Mouse (Mus musculus) kidney, adult 8-10 months (tissue): ENCODE measurements around the gene Iqgap2.

Source experiments
- DNase-seq, 2 experiments: peaks; one replicate each; pipeline ENCODE4 v3.0.0; 2022

The Iqgap2 gene

GRCm38 (mm10) chr13:95882001-95882400 is 9.7 kb downstream of the Iqgap2 start:
- DNase-seq = no peak

GRCm38 (mm10) chr13:95881427-95881826 is 10.3 kb downstream of the Iqgap2 start:
- DNase-seq = peak in 1 of 2 experiments; percentile 12

GRCm38 (mm10) chr13:95880633-95881032 is 11.1 kb downstream of the Iqgap2 start:
- DNase-seq = peak; percentile 35 to 56

GRCm38 (mm10) chr13:95871993-95872392 is 19.7 kb downstream of the Iqgap2 start:
- no peak for DNase-seq

GRCm38 (mm10) chr13:95870626-95871025 is 21.1 kb downstream of the Iqgap2 start:
- DNase-seq = no peak

DNA sequence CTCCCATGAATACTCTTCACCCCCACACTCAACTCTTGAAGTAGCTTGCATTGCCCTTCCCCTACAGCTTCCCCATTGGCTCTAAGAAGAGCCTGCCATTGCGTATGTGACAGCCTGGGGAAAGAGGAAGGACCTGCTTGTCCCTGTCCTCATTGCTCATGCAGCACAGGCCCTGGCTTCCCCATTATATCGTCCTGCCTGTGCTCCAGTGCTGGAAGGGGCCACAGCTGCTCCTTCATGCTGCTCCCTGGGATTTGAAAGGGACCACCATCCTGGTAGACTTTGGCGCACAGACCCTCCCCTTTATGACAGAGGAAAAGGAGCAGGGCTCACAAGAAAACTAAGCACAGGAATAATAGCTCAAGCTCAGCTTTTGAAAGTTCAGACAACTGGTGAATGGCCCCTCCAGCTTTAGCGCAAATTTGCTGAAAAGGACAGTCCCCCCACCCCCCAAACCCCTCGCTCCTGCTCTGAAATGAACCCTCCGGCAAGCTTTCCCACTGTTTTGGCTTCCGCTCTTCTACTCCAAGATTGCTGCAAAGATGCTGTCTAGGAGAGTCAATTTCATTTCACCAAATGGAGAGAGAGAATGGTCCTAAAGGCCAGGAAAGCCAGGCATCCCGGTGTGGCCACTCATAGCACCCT is 22.7 kb downstream of the Iqgap2 start:
- no peak for DNase-seq

DNA sequence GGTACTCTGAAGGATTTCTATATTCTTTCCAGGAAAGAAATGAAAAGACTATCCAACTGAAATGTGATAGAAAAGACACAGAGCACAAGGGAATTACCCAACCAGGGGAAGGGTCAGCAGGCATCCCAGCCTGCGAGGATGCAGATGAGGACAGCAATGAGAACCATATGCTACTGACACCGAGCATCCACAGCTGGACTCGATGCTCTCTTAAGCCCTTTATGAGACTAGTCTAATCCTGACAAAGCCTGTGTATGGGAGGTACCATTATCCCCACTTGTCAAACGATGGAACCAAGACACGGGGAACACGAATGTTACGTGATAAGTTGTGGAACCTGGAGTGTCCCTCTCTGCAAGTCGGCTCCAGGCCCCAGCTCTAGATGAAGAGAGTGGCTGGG is 29.5 kb downstream of the Iqgap2 start:
- no peak for DNase-seq

DNA sequence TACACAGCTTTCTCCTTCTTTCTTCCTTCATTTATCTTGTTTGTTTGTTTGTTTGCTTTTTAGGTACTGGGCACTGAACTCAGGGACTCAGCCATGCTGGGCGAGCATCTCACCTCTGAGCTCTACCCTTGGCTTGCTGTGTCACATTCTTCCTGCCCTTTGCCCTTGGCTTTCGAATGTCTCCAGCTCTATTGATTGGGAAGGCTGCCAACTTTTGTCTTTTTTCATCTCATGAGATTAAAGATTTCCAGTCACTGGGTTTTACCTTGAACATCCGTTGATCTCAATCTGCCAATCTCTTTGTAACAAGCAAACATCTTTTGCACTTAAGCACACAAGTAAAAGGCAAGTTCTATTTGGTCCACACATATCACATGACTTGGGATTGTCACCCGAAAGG is 32.5 kb downstream of the Iqgap2 start:
- peak; percentile 15 to 44 for DNase-seq

DNA sequence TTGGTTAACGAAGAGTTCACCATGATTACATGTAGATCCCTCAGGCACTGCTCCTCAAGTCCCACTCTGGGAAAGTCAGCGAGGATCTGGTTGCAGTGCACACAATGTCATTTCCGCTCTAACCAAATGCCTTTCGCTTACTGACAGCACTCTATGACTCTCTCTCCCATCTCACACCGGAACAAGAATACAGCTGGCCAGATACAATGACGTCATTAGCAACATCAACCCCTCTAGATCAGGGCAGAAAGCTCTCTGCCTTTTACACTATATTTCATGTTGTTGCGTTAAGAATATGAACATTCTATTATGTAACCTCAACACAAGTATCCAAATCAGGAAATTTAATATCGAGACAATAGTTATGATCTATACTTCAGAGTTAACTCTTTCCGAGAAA is 32.9 kb downstream of the Iqgap2 start:
- no peak for DNase-seq

DNA sequence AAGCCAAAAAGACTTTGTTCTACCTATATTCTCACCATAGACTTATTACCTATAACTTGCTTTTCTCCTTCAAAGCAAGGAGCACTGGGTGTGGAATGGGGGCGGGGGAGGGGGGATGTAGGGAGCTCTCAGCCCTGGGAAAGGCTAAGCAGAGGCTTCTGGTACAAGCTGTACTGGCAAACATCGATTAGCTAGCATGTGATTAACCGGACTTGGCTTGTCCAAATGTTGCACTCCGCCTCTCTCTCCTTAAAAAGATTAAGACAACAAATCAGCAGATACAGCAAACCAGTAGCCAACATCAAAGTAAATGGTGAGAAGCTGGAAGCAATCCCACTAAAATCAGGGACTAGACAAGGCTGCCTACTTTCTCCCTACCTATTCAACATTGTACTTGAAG is 36.2 kb downstream of the Iqgap2 start:
- DNase-seq = no peak

DNA sequence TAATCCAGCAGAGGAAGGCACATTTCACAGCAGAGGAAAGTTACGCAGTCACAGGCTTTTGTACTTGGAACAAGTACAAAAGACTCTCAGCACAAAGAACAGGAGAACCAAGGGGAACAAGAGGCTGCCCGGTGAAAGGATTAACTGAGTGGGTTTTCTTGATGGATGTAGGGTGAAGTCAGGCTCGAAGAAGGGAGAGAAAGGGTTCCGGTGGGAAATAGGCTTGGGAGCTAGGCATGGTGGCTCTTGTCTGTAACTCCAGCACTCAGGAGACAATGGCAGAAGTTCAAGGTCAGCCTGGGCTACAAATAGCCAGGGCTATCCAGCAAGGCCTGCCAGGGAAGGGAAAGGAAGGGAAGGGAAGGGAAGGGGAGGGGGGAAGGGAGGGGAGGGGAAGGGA is 40.1 kb downstream of the Iqgap2 start:
- DNase-seq = no peak

DNA sequence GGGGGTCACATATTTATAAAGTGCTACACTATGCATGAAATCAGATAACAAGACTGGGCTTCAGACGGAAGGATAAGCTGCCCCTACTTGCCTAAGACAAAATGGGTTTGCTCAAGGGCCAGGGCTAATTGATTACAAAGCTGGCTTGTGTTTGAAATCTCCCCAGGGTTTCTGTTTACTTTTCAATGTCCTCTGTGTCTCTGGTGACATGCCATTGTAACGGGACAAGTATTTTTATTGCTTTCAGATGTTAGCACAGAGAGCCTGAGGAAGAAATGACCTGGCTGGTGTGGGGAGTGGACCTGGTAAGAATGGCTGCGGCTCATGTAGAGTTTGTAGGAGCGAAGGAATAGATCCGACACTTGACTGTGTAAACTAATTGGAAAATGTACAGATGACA is 41.3 kb downstream of the Iqgap2 start:
- no peak for DNase-seq

DNA sequence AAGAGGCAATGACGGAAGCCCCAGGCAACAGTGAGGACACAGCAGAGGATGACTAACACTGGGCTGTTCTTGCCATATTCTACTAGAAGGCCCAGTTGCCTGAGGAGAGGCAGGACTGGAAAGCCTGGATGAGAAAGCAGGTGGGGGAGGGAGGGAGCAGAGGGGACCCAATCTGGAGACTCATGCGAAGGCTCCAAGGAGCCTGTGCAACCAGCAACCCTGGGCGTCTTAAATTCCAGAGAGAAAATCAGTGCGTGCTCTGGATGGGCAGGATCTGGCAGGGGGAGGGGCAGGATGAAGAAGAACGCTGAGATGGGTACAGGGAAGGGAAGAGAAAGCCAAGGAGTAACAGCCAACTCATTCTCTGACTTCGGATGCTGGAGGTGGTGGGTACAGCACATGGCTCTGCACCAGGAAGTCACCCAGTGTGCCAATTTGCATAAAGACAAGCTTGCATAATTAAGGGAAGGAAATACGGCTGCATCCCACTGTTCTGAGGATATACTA is 42.2 kb downstream of the Iqgap2 start:
- DNase-seq = no peak

GRCm38 (mm10) chr13:95846364-95846763 is 45.4 kb downstream of the Iqgap2 start:
- no peak for DNase-seq

GRCm38 (mm10) chr13:95844950-95845349 is 46.8 kb downstream of the Iqgap2 start:
- DNase-seq = no peak

DNA sequence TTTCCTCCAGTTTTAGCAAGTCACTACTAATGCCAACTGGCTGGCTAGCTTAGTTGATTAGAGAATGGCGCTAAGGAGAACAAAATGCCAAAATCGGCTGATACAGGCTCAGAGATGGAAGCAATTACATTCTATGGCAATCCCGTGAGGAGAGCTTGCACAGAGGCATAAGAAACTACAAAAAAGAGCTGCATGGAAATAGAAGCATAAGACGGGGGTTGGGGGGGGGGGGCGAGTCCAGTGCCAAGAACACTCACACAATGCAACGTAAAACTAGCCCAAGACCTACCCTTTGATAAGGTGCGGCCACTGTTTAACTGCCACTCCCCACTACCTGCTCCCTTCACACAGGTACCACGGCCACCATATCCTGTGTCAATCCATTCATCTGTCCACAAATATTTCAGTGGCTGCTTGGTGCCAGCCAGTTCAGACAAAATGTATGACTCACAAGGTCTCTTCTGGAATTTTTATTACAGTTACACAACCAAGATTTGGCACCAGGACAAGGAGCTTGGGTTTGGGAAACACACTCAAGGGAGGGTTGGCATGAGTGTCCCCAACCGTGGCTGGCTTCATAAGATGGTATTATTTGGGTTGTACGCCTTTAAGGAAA is 48.2 kb downstream of the Iqgap2 start:
- DNase-seq = peak; percentile 7 to 33

GRCm38 (mm10) chr13:95842803-95843202 is 48.9 kb downstream of the Iqgap2 start:
- DNase-seq = peak in 1 of 2 experiments; percentile 15

DNA sequence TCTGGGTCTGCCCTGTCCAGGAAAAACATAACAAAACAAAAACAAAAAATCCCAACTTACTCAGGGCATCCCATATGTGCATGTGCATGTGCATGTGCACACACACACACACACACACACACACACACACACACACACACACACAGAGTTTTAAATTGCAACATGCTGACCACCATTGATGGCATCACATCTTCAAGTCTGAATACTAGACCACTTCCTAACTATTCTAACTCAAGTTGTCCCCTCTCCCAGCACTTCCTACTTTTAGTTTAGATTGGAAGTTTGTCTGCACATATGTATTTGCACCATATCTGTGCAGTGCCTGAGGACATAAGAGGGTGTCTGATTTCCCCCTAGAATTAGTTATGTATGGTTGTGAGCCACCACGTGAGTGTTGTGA is 49.8 kb downstream of the Iqgap2 start:
- no peak for DNase-seq

DNA sequence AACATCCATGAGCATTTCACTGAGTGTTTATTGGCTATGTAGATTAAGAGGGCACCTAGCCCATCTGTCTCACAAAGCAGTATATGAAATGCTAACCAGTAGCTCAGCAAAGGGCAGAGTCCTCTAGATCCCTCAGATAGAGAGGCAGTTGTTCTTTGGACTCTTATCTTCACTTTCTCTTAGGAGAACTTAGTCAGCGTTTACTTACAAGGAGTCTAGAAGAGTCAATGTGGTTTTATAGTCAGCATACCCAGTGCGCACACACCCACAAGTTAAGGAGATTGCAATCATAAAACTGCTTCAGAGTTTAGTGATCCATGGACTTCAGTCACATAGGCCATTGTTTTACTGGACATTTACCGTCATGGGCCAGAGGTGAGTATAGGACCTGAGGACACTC is 54.8 kb downstream of the Iqgap2 start:
- peak in 1 of 2 experiments; percentile 30 for DNase-seq

GRCm38 (mm10) chr13:95833473-95833872 is 58.2 kb downstream of the Iqgap2 start:
- no peak for DNase-seq

DNA sequence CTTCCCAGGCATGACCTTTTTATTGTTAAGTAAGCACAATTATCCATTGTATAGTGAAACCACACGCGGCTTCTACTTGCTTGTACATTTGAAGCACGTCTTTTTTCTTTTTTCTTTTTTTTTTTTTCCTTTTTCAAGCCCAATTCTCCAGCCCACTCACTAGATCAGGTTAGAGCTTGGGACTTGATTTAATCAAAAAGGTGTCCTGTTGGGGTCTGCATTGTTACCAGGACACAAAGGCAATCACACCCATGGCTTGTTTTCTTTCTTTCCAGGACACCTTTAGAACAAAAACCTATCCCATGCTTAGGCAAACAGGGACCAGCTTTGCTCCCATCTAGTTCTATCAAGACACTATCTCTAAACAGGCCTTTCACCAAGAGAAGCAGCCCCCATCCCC is 59.0 kb downstream of the Iqgap2 start:
- no peak for DNase-seq

GRCm38 (mm10) chr13:95831760-95832159 is 60.0 kb downstream of the Iqgap2 start:
- DNase-seq = peak; percentile 9 to 11

DNA sequence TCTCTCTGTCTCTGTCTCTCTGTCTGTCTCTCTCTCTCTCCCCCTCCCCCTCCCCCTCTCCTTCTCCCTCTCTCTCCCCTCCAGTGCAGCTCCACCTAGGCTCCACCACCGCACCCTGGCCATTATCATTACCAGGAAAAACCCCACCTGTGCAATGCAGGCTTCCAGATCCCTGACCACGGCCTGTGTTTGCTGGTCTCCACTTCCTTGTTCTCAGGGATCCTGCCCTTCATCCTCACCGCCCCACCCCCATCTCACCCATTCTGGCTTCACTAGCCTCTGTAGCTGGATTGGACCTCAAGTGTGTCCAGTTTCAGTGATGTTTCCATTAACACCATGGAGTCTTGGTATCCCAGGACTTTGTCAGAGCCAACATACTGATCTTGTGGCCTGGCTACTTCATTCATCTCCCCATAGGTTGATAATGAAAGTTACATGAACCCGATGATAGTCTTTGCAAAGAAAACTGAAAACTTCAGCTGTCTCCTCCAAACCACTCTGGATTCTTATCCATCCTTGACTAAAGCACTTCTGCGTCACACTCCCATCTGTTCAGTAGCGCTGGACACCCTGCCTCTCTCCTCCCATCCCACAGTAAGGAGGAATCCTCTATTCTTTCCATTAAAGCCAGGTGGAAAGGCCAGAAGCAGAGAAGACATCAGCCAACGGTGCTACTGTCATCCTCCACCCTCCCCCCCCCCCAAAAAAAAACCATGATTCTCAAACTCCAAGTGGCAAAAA is 62.1 kb downstream of the Iqgap2 start:
- no peak for DNase-seq

GRCm38 (mm10) chr13:95828616-95829015 is 63.1 kb downstream of the Iqgap2 start:
- no peak for DNase-seq
